Mouse (Mus musculus) limb, embryonic 11.5 days (tissue): ENCODE measurements around the gene Prss2. TPM values are rescaled to one million over a fixed set of nuclear protein-coding genes. Genes with fewer than 3 reads are reported as not detected.
"Not testable (repeated sequence)": the region's sequence is repeated elsewhere in the genome, so short reads cannot be mapped to it uniquely, and the experiment has no call there.

Experiments used
- ATAC-seq: fragments of 200-750 bp; cut with Nextera tagmentation; 2 replicates; pipeline ENCODE4 v1.8.0; 2017; ENCODE audit warnings: low read depth; ENCODE audit not compliant: insufficient number of reproducible peaks, low FRiP score, low TSS enrichment
- DNase-seq: peaks from one replicate; pipeline ENCODE4 v3.0.0-alpha.2; 2015; ENCODE audit warnings: low spot score
- H3K27ac ChIP-seq: fragments of 300-500 bp; sonication (generic); replicated peaks from 2 replicates; pipeline ENCODE4 v1.5.1; 2014; ENCODE audit warnings: low read depth, mild to moderate bottlenecking, low read length
- H3K27me3 ChIP-seq: fragments of 300-500 bp; sonication (generic); 2 replicates; pipeline ENCODE4 v1.6.1; 2014; ENCODE audit warnings: mild to moderate bottlenecking, low read length, mixed read lengths; ENCODE audit not compliant: control insufficient read depth, insufficient read depth
- H3K36me3 ChIP-seq: fragments of 300-500 bp; sonication (generic); 2 replicates; pipeline ENCODE4 v1.6.1; 2014; ENCODE audit warnings: mild to moderate bottlenecking, low read length, moderate library complexity, mixed read lengths; ENCODE audit not compliant: control insufficient read depth, insufficient read depth
- H3K4me1 ChIP-seq: fragments of 300-500 bp; sonication (generic); 2 replicates; pipeline ENCODE4 v1.6.1; 2014; ENCODE audit warnings: low read length, mixed read lengths; ENCODE audit not compliant: control insufficient read depth, insufficient read depth
- H3K4me2 ChIP-seq: fragments of 300-500 bp; sonication (generic); 2 replicates; pipeline ENCODE4 v1.6.1; 2014; ENCODE audit warnings: low read depth, mild to moderate bottlenecking, moderate library complexity; ENCODE audit not compliant: severe bottlenecking
- H3K4me3 ChIP-seq: fragments of 300-500 bp; sonication (generic); 2 replicates; pipeline ENCODE4 v1.5.1; 2014; ENCODE audit warnings: low read depth, low read length
- H3K9ac ChIP-seq: fragments of 300-500 bp; sonication (generic); 2 replicates; pipeline ENCODE4 v1.6.1; 2014; ENCODE audit warnings: mild to moderate bottlenecking, low read length
- H3K9me3 ChIP-seq: fragments of 300-500 bp; sonication (generic); 2 replicates; pipeline ENCODE4 v1.6.1; 2016; ENCODE audit warnings: low read length; ENCODE audit not compliant: control insufficient read depth
- WGBS: fragments of 180-500 bp; shearing (Covaris S2); extraction: QIAGEN DNeasy Blood & Tissue Kit; methylation state at CpG from one replicate; pipeline ENCODE4 v1.1.7; 2014; 5-methylcytosine and 5-hydroxymethylcytosine counted together
- polyA plus RNA-seq: library from polyadenylated mRNA; unstranded; fragments of >200 nt; fragmentation: Nextera tagmentation; extraction: Ambion mirVana; gene quantifications from 2 replicates; pipeline ENCODE4 v1.2.1, GENCODE M21; 2014

Prss2 gene
- polyA plus RNA-seq, 1 experiment from 2014 or later = not detected

DNA sequence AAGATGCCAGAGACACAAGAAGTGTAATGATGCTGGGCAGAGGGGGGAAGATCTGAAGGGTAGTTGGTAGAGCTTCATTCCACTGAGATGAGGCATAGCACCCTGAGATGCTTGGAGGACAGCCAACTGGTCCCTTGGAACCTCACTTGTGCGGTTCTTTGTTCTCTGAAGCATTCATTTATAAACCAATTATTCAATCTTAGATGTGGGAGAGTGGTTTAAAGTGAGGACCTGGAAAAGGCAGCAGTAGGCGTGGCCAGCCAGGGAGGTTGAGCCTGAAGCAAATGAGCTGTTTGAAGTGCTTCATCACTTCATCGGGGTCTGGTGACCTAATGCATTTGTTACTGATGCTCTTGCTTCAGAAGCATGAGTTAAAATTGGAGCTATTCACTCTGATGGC is 37.7 kb downstream of the Prss2 start:
- DNase-seq = no peak
- H3K27ac ChIP-seq = no peak overlapping the region
- 51% methylated on average over 3 of the region's 3 CpGs for WGBS
- no peaks in the 10 kb centered on the region for H3K36me3 ChIP-seq
- H3K9ac ChIP-seq = no peak overlapping the region
- no peak for ATAC-seq
- no peaks in the 10 kb centered on the region for H3K4me1 ChIP-seq
- no peak overlapping the region for H3K4me2 ChIP-seq
- H3K4me3 ChIP-seq = no peak overlapping the region
- no peaks in the 10 kb centered on the region for H3K9me3 ChIP-seq
- no peaks in the 10 kb centered on the region for H3K27me3 ChIP-seq

GRCm38 (mm10) chr6:41560273-41560672 is 38.7 kb downstream of the Prss2 start:
- H3K9me3 ChIP-seq = no peaks in the 10 kb centered on the region
- WGBS = 79% methylated on average over 2 of the region's 2 CpGs
- no peak for DNase-seq
- H3K4me3 ChIP-seq = no peak overlapping the region
- H3K4me2 ChIP-seq = no peak overlapping the region
- H3K9ac ChIP-seq = no peak overlapping the region
- H3K36me3 ChIP-seq = no peaks in the 10 kb centered on the region
- no peaks in the 10 kb centered on the region for H3K4me1 ChIP-seq
- ATAC-seq = no peak
- H3K27me3 ChIP-seq = no peaks in the 10 kb centered on the region
- no peak overlapping the region for H3K27ac ChIP-seq

- H3K4me3 ChIP-seq = no peak overlapping the region
These were observed 41.0 kb downstream of the Prss2 start for GRCm38 (mm10) chr6:41562598-41562997.

DNA sequence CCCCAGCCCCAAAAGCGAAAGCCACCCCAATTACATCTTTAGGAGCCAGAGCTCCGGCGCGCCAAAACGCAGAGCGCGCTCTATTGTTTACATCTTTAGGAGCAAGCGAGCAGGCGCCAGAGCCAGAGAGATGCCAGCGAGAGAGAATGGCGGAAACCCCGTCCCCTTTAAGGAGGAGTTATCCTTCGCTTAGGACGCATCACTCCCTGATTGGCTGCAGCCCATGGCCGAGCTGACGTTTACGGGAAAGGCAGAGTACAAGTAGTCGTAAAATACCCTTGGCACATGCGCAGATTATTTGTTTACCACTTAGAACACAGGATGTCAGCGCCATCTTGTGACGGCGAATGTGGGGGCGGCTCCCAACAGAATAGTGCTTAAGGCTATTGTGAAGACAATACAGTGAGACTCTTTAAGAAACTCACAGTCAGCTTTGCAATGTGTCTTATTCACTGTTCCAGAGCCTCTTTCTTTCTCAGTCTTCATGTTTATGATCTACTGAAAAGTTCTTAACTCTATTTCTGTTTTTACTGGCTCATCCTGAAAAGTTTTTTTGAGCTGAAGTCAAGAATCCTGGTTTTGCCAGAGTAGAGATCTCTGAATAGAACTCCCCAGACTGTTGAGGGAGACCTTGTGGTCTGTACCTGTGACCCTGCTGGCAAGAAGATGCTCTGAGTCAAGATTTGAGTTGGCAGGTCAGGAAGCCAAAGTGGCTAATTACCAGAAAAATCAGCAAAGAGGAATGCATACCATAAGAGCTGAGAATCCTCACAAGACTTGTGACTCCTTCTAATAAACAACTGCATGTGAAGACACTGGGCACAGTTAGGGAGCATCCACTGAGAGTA is 41.7 kb downstream of the Prss2 start:
- H3K4me2 ChIP-seq, H3K9me3 ChIP-seq, H3K4me1 ChIP-seq, H3K9ac ChIP-seq, H3K36me3 ChIP-seq, H3K4me3 ChIP-seq, DNase-seq, H3K27me3 ChIP-seq, H3K27ac ChIP-seq, ATAC-seq: not testable (repeated sequence)
- WGBS = 60% methylated on average over 5 of the region's 23 CpGs

More at GRCm38 (mm10) chr6:41562598-41562997, 41.0 kb downstream of the Prss2 start:
- Histone ChIP-seq H3K36me3 (no peaks in the 10 kb centered on the region), H3K4me2 (no peak overlapping the region), H3K27me3 (no peaks in the 10 kb centered on the region), H3K4me1 (no peaks in the 10 kb centered on the region), H3K9ac (no peak overlapping the region), H3K9me3 (no peaks in the 10 kb centered on the region), H3K27ac (no peak overlapping the region)
- DNase-seq = no peak
- ATAC-seq = no peak
- WGBS = 93% methylated on average over 4 of the region's 4 CpGs

DNA sequence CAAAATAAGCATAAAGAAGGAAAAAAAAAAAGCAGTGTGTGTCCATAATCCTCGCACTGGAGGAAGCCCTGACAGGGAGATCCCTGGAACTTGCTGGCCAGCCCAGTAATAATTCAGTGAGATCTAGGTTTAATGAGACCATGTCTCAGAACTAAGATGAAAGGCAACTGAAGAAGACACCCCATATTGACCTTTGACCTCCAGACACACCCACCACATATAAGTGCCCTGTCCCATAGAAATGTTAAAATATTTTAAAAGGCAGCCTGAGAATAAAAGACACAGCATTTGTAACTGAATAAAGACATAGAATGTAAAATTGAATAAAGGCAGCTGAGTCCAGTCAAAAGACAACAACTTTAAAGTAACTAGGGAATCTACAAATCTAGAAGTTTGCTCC is 43.7 kb downstream of the Prss2 start:
- no peak for ATAC-seq
- Histone ChIP-seq H3K27me3 (no peaks in the 10 kb centered on the region), H3K36me3 (no peaks in the 10 kb centered on the region), H3K4me1 (no peaks in the 10 kb centered on the region), H3K27ac (no peak overlapping the region), H3K9ac (no peak overlapping the region), H3K4me3 (no peak overlapping the region), H3K9me3 (no peaks in the 10 kb centered on the region), H3K4me2 (no peak overlapping the region)
- no peak for DNase-seq
- 73% methylated on average over 1 of the region's 1 CpGs for WGBS

GRCm38 (mm10) chr6:41566965-41567364 is 45.4 kb downstream of the Prss2 start:
- Histone ChIP-seq H3K4me3 (no peak overlapping the region), H3K27ac (no peak overlapping the region), H3K9ac (no peak overlapping the region), H3K4me1 (no peaks in the 10 kb centered on the region), H3K4me2 (no peak overlapping the region), H3K27me3 (no peaks in the 10 kb centered on the region), H3K9me3 (no peaks in the 10 kb centered on the region), H3K36me3 (no peaks in the 10 kb centered on the region)
- 85% methylated on average over 4 of the region's 4 CpGs for WGBS
- DNase-seq (no peak), ATAC-seq (no peak)

DNA sequence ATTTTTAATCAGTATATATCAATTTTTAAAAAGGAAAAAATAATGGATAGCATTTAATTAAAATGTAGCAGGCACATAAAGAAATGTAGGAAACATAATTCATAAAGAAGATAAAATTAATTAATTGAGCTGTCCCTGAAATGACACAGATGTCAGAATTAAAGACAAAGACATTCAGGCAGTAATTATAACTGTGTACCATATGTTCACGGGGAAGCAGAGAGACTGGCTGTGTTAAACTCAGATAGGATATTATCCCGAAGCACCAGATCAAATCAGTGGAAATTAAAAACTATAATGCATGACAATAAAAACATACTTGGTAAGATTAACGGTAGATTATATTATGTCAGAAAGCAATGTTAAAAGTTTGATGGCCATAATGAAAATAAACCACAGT is 47.5 kb downstream of the Prss2 start:
- 85% methylated on average over 3 of the region's 3 CpGs for WGBS
- Histone ChIP-seq H3K27ac (no peak overlapping the region), H3K36me3 (no peaks in the 10 kb centered on the region), H3K4me3 (no peak overlapping the region), H3K4me1 (no peaks in the 10 kb centered on the region), H3K4me2 (no peak overlapping the region), H3K9me3 (no peaks in the 10 kb centered on the region), H3K9ac (no peak overlapping the region), H3K27me3 (no peaks in the 10 kb centered on the region)
- ATAC-seq (no peak), DNase-seq (no peak)
